Comparison of ENCODE assay signal across 9 mouse cellular contexts in the genomic region with DNA sequence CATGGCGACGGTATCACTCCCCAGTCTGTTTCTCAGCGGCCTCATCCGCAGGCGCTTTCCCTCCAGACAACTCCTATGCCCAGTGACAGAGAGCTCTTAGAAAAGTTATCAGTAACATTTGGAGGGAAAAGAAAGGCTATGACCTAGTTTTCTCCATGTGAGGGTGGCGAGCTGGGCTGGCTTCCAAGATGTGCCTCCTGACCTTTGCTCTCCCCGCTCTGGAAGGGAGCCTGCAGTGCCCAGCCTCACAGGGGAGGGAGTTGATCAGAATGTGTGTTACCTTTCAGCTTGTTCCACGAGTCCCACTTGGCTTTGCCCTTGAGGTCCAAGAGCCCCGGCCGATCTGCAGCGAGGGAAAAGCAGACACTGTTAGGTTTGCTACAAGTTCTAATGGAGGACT. TPM values are rescaled to one million over a fixed set of nuclear protein-coding genes. Genes with fewer than 3 reads are reported as not detected.
DNase-seq lines count a peak whose midpoint lies in the region; ATAC-seq lines count a peak whose summit lies in the region.
"Had no signal": no experiment of that assay in that cellular context is flagged by ENCODE, and none has a peak within 500 bp of the region (broad histone marks: within the 10 kb centered on the region; RNA-seq: fewer than 3 reads in every experiment).

No protein-coding gene starts in this region.

- peaks cover 27% of the 10 kb centered on the region for H3K4me1 ChIP-seq in kidney, embryonic 16.5 days (ENCODE audit: insufficient read depth, low read length)
- H3K4me1 ChIP-seq in heart, embryonic 12.5 days (replicated peaks) = peaks cover 38% of the 10 kb centered on the region
- H3K4me1 ChIP-seq in limb, embryonic 15.5 days = peaks cover 32% of the 10 kb centered on the region

- H3K36me3 ChIP-seq in kidney, embryonic 16.5 days (ENCODE audit: insufficient read depth, low read length) = peaks cover 42% of the 10 kb centered on the region
- peaks cover 72% of the 10 kb centered on the region for H3K36me3 ChIP-seq in heart, embryonic 12.5 days
- peaks cover 56% of the 10 kb centered on the region for H3K36me3 ChIP-seq in limb, embryonic 15.5 days

- no peak overlapping the region for H3K4me2 ChIP-seq in kidney, embryonic 16.5 days (replicated peaks; ENCODE audit: low read depth, low read length)
- H3K4me2 ChIP-seq in heart, embryonic 12.5 days = no peak overlapping the region
- H3K4me2 ChIP-seq in limb, embryonic 15.5 days = no peak overlapping the region

- peaks cover 9% of the 10 kb centered on the region for H3K9me3 ChIP-seq in kidney, embryonic 16.5 days (ENCODE audit: low read length)
- H3K9me3 ChIP-seq in heart, embryonic 12.5 days (replicated peaks) = peaks cover 7% of the 10 kb centered on the region
- H3K9me3 ChIP-seq in limb, embryonic 15.5 days = no peaks in the 10 kb centered on the region

- no peak overlapping the region for H3K9ac ChIP-seq in kidney, embryonic 16.5 days (replicated peaks; ENCODE audit: low read length)
- H3K9ac ChIP-seq in heart, embryonic 12.5 days = no peak overlapping the region
- H3K9ac ChIP-seq in limb, embryonic 15.5 days = no peak overlapping the region

- H3K4me3 ChIP-seq in kidney, embryonic 16.5 days (ENCODE audit: low read length) = no peak overlapping the region
- no peak overlapping the region for H3K4me3 ChIP-seq in heart, embryonic 12.5 days
- H3K4me3 ChIP-seq in limb, embryonic 15.5 days = no peak overlapping the region

- ATAC-seq in kidney, embryonic 16.5 days (ENCODE audit: low FRiP score, low TSS enrichment) = no peak
- no peak for ATAC-seq in heart, embryonic 12.5 days (ENCODE audit: insufficient number of reproducible peaks, low FRiP score)
- ATAC-seq in limb, embryonic 15.5 days (ENCODE audit: insufficient number of reproducible peaks, low FRiP score, low TSS enrichment, low read depth) = no peak
- no peak for ATAC-seq in megakaryocyte-erythroid progenitor cell, adult 5-6 weeks (replicated peaks; ENCODE audit: low FRiP score, low TSS enrichment, poor library complexity, severe bottlenecking)

- peak; percentile 87 for DNase-seq in kidney, adult 11 months
- DNase-seq in adrenal gland, postnatal 36 days = peak; percentile 76 to 77
- no peak for DNase-seq in urinary bladder, postnatal 10 days (ENCODE audit: low spot score)
- no peak for DNase-seq in spleen, adult 18-20 months

- 89% methylated on average over 11 of the region's 11 CpGs for whole genome bisulfite sequencing in kidney, embryonic 16.5 days
- 66% methylated on average over 11 of the region's 11 CpGs for WGBS in heart, embryonic 12.5 days
- WGBS in limb, embryonic 15.5 days = 89% methylated on average over 11 of the region's 11 CpGs

- no peaks in the 10 kb centered on the region for H3K27me3 ChIP-seq in kidney, embryonic 16.5 days (ENCODE audit: insufficient read depth, low read length)
- no peaks in the 10 kb centered on the region for H3K27me3 ChIP-seq in heart, embryonic 12.5 days (replicated peaks)
- H3K27me3 ChIP-seq in limb, embryonic 15.5 days = no peaks in the 10 kb centered on the region

- H3K27ac ChIP-seq in kidney, embryonic 16.5 days (ENCODE audit: low read length) = no peak overlapping the region
- peak overlapping the region; percentile 67 for H3K27ac ChIP-seq in heart, embryonic 12.5 days (ENCODE audit: poor library complexity, severe bottlenecking)
- peak overlapping the region; percentile 80 for H3K27ac ChIP-seq in limb, embryonic 15.5 days

RNA-seq across cellular contexts. Expression of a gene that starts 4.8 kb away (rescaled TPM):
- polyA plus RNA-seq in kidney, embryonic 16.5 days (2015; fragmentation: Nextera tagmentation; extraction: Ambion mirVana) = 658 and 708 TPM in 2 replicates
- total RNA-seq in adrenal gland, postnatal 36 days (2021) = 1,000 to 10,000 TPM in 1 of 2 experiments, 100 to 1,000 TPM in 1; 862 to 1,322 TPM
- 655 and 695 TPM in 2 replicates for polyA plus RNA-seq in heart, embryonic 12.5 days (2016; fragmentation: Nextera tagmentation; extraction: Ambion mirVana)
- polyA plus RNA-seq in limb, embryonic 15.5 days (2015; fragmentation: Nextera tagmentation; extraction: Ambion mirVana) = 1,033 and 1,050 TPM in 2 replicates
- total RNA-seq in megakaryocyte-erythroid progenitor cell, adult 5-6 weeks (2014; fragmentation: Nextera tagmentation) = 120 and 154 TPM in 2 replicates
- total RNA-seq in megakaryocyte-erythroid progenitor cell, adult 5-6 weeks (2017) = 135 and 188 TPM in 2 replicates

RNA-seq across cellular contexts. Expression of a gene that starts 4.9 kb away (rescaled TPM):
- polyA plus RNA-seq in kidney, embryonic 16.5 days (2015; fragmentation: Nextera tagmentation; extraction: Ambion mirVana) = 13.5 and 16.7 TPM in 2 replicates
- 10 to 100 TPM; 10.6 to 12.1 TPM for total RNA-seq in adrenal gland, postnatal 36 days (2021)
- 11.8 and 14.1 TPM in 2 replicates for polyA plus RNA-seq in heart, embryonic 12.5 days (2016; fragmentation: Nextera tagmentation; extraction: Ambion mirVana)
- polyA plus RNA-seq in limb, embryonic 15.5 days (2015; fragmentation: Nextera tagmentation; extraction: Ambion mirVana) = 15.1 and 17.4 TPM in 2 replicates
- total RNA-seq in megakaryocyte-erythroid progenitor cell, adult 5-6 weeks (2014; fragmentation: Nextera tagmentation) = 9.2 and 20.1 TPM in 2 replicates
- total RNA-seq in megakaryocyte-erythroid progenitor cell, adult 5-6 weeks (2017) = 1.7 and 11.7 TPM in 2 replicates

RNA-seq across cellular contexts. Expression of a gene that starts 42.2 kb away (rescaled TPM):
- polyA plus RNA-seq in kidney, embryonic 16.5 days (2015; fragmentation: Nextera tagmentation; extraction: Ambion mirVana) = 78.9 and 83.5 TPM in 2 replicates
- total RNA-seq in adrenal gland, postnatal 36 days (2021) = 10 to 100 TPM in 1 of 2 experiments, 1 to 10 TPM in 1; 9.5 to 14.5 TPM
- polyA plus RNA-seq in heart, embryonic 12.5 days (2016; fragmentation: Nextera tagmentation; extraction: Ambion mirVana) = 14.3 and 15.0 TPM in 2 replicates
- 7.6 and 9.4 TPM in 2 replicates for polyA plus RNA-seq in limb, embryonic 15.5 days (2015; fragmentation: Nextera tagmentation; extraction: Ambion mirVana)
- total RNA-seq in megakaryocyte-erythroid progenitor cell, adult 5-6 weeks (2014; fragmentation: Nextera tagmentation) = not detected in 2 replicates
- not detected in 2 replicates for total RNA-seq in megakaryocyte-erythroid progenitor cell, adult 5-6 weeks (2017)
- polyA plus RNA-seq: G1E had no signal

Comparison
In these comparisons a context has a peak if more than half of its experiments do, and no peak if none do; other contexts are left out.
1. DNase-seq: peak in kidney, adult 11 months (single experiment) and adrenal gland, postnatal 36 days (2 of 2); none in urinary bladder, postnatal 10 days (single experiment) and spleen, adult 18-20 months (0 of 2).